Mouse (Mus musculus) liver, adult 2 months (tissue): Measurements from ENCODE around the gene Mpp3.

Experiments
- CTCF ChIP-seq: fragments of 200-500 bp; IDR thresholded peaks from 2 replicates; pipeline ENCODE4 v1.5.1; 2011; ENCODE audit warnings: low read depth, low read length, control low read depth
- POLR2A ChIP-seq: fragments of 200-500 bp; IDR thresholded peaks from 2 replicates; pipeline ENCODE4 v1.6.1; 2011; ENCODE audit warnings: low read length, control low read depth; ENCODE audit not compliant: insufficient read depth; ENCODE audit errors: extremely low read depth

GRCm38 (mm10) chr11:102006688-102007087, 21.6 kb downstream of the Mpp3 start:
- TF ChIP-seq CTCF (no peak), POLR2A (no peak)
